Mouse (Mus musculus) kidney, adult 11 months (tissue): Measurements from ENCODE around the gene Gm10251.
"Not testable (repeated sequence)": the region's sequence is repeated elsewhere in the genome, so short reads cannot be mapped to it uniquely, and the experiment has no call there.

ENCODE experiments used
- DNase-seq: peaks from one replicate; pipeline ENCODE4 v3.0.0; 2022

The Gm10251 gene

DNA sequence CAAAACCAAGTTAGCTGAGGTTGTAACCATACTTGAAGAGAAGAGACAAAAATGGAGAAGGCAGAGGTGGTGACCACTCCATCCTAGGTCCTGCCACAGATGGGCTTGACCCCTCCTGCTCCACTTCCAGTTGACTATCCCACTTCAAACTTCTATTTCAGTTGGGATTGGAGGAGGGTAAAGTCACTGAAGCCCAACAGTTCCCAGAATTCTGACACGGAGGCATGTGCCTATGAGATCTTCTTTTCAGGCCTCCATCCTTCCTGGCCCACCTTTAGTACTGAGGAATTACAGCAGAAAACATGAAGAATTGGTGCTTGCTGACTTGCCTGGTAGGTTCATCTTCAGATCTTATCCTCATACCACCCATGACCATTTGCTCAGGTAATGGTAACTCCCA, at the start of gene Gm10251:
Gm10251 (minus strand) TSS at position 101 of the 400 bp plus-strand sequence.
- not testable (repeated sequence) for DNase-seq

DNA sequence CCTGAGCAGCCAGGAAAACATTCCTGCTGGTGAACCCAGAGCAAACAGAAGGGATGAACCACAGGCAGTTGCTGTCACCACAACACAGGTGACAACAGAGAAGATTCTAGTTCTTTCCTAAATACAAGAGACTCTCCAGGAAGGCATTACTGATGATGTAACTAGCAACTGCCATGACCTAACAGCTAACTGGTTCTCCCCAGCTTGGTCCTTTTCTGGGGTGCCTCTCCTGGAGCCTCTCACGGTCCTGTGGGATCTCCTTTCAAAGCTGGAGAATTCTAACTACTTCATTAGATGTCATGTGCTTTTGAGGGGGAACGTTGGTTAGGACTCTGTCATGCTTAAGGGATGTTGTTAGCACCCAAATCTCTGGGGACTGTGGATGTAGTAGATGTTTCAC, 36.2 kb upstream of the Gm10251 start, which contains the start of gene Gm8050:
Gm8050 (minus strand) TSS at position 101 of the 400 bp plus-strand sequence.
- DNase-seq = not testable (repeated sequence)

DNA sequence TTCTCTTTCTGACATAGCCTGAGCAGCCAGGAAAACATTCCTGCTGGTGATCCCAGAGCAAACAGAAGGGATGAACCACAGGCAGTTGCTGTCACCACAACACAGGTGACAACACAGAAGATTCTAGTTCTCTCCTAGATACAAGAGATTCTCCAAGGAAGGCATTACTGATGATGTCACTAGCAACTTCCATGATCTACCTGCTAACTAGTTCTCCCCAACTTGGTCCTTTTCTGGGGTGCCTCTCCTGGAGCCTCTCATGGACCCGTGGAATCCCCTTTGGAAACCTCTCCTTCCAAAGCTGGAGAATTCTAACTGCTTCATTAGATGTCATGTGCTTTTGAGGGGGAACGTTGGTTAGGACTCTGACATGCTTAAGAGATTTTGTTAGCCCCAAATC, 61.7 kb downstream of the Gm10251 start, which contains the start of gene Gm3460:
Gm3460 (minus strand) TSS at position 101 of the 400 bp plus-strand sequence.
- DNase-seq = not testable (repeated sequence)

DNA sequence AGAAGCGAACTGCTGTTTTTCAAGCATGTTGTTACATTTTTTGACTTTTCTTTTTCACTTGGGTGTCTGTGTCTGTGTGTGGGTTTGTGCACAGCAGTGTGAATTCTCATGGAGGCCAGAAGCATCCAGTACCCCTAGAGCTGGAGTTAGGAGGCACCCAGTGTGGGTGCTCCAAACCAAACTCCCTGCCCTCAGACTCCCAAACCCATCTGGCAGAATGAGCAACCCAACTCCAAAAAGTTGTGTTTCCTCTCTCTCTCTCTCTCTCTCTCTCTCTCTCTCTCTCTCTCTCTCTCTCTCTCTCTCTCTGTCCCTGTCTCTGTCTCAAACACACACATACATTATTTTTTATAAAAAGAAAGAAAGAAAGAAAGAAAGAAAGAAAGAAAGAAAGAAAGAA, 77.5 kb downstream of the Gm10251 start:
- DNase-seq = not testable (repeated sequence)

DNA sequence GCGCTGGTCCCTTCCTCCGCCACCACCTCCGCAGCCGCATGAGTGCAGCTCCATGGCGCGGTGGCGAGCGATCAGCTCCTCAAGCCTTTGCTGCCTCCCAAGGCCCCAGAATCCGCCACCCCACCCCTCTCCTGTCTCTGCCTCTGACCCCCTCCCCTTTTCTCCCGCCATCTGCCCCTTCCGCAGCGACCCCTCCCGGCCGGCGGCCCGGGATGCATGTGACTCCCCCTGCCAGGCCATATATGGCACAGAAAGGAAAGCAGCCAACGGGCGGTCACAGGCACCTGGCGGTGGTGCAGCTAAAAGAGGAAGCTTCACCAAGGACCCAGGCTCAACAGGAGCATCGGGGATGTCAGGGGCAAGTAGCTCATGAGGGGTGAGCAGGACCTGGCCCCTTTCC, 79.0 kb downstream of the Gm10251 start:
- DNase-seq = not testable (repeated sequence)

DNA sequence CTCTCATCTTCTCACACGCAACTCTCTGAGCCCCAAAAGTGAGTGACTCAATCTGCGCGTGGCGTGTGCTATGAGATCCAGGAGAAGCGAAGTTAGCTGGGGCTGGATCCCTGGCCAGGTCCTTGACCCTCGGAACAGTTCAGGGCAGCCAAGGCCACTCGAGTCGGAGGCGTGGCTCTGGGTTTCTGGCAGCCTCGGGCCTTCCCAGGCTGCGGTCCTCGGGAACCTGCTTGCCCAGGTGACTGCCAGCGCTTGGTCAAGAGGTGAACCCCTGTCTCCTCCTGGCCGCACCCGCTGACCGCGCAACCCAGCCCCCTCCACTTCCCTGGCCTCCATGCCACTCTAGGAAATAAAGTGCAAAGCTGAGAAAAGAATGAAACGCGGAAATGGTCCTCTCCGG, 79.4 kb downstream of the Gm10251 start:
- peak; percentile 7 for DNase-seq

DNA sequence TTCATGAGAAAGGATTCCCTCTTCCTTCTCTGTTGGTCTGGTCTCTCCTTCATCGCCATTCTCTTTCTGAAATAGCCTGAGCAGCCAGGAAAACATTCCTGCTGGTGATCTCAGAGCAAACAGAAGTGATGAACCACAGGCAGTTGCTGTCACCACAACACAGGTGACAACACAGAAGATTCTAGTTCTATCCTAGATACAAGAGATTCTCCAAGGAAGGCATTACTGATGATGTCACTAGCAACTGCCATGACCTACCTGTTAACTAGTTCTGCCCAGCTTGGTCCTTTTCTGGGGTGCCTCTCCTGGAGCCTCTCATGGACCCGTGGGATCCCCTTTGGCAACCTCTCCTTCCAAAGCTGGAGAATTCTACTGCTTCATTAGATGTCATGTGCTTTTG, 93.5 kb downstream of the Gm10251 start, which contains the start of gene Gm3629:
Gm3629 (minus strand) TSS at position 101 of the 400 bp plus-strand sequence.
- not testable (repeated sequence) for DNase-seq
